Mouse (Mus musculus) hindbrain, embryonic 12.5 days (tissue): Measurements from ENCODE around the gene Dynll1. TPM values are rescaled to one million over a fixed set of nuclear protein-coding genes. Genes with fewer than 3 reads are reported as not detected.
A peak's percentile ranks its signal among the peaks of the same experiment; 100 is the strongest.
"Not testable (repeated sequence)": the region's sequence is repeated elsewhere in the genome, so short reads cannot be mapped to it uniquely, and the experiment has no call there.

Experiments used
- ATAC-seq: fragments of 200-750 bp; cut with Nextera tagmentation; 2 replicates; pipeline ENCODE4 v1.8.0; 2017; ENCODE audit warnings: moderate TSS enrichment; ENCODE audit not compliant: low FRiP score
- H3K27ac ChIP-seq: fragments of 300-500 bp; sonication (generic); 2 replicates; pipeline ENCODE4 v1.5.1; 2016; ENCODE audit warnings: mild to moderate bottlenecking
- H3K27me3 ChIP-seq: fragments of 300-500 bp; sonication (generic); 2 replicates; pipeline ENCODE4 v1.6.1; 2016; ENCODE audit warnings: mild to moderate bottlenecking
- H3K36me3 ChIP-seq: fragments of 300-500 bp; sonication (generic); 2 replicates; pipeline ENCODE4 v1.6.1; 2016; ENCODE audit warnings: mild to moderate bottlenecking
- H3K4me1 ChIP-seq: fragments of 300-500 bp; sonication (generic); 2 replicates; pipeline ENCODE4 v1.6.1; 2016
- H3K4me2 ChIP-seq: fragments of 300-500 bp; sonication (generic); replicated peaks from 2 replicates; pipeline ENCODE4 v1.6.1; 2016; ENCODE audit warnings: mild to moderate bottlenecking
- H3K4me3 ChIP-seq: fragments of 300-500 bp; sonication (generic); 2 replicates; pipeline ENCODE4 v1.5.1; 2016; ENCODE audit warnings: mild to moderate bottlenecking
- H3K9ac ChIP-seq: fragments of 300-500 bp; sonication (generic); 2 replicates; pipeline ENCODE4 v1.6.1; 2016; ENCODE audit warnings: mild to moderate bottlenecking, moderate library complexity
- H3K9me3 ChIP-seq: fragments of 300-500 bp; sonication (generic); replicated peaks from 2 replicates; pipeline ENCODE4 v1.6.1; 2016; ENCODE audit warnings: mild to moderate bottlenecking
- WGBS: fragments of 180-500 bp; shearing (Covaris S2); methylation state at CpG from one replicate; pipeline ENCODE4 v1.1.7; 2016; 5-methylcytosine and 5-hydroxymethylcytosine counted together
- polyA plus RNA-seq: library from polyadenylated mRNA; unstranded; fragments of >200 nt; fragmentation: Nextera tagmentation; extraction: Ambion mirVana; gene quantifications from 2 replicates; pipeline ENCODE4 v1.2.1, GENCODE M21; 2016

Gene Dynll1
- polyA plus RNA-seq, 1 experiment from 2014 or later = 1,383 TPM

- Histone ChIP-seq H3K27me3 (no peaks in the 10 kb centered on the region), H3K4me2 (peak within 1 kb of the TSS; percentile 89), H3K9ac (peak within 1 kb of the TSS; percentile 91), H3K4me3 (peak within 1 kb of the TSS; percentile 91), H3K9me3 (no peaks in the 10 kb centered on the region), H3K27ac (peak within 1 kb of the TSS; percentile 89), H3K36me3 (peaks cover 23% of the 10 kb centered on the region), H3K4me1 (peaks cover 33% of the 10 kb centered on the region)
- peak; percentile 94 for ATAC-seq
- under 1% methylated on average over 81 of the region's 97 CpGs for WGBS
Measured at GRCm38 (mm10) chr5:115326875-115327609, 26.2 kb upstream of the Dynll1 start, which contains the start of gene Srsf9. Gene Srsf9 (plus strand): TSS chr5:115327177.

GRCm38 (mm10) chr5:115326256-115326831, 25.5 kb upstream of the Dynll1 start:
- Histone ChIP-seq H3K4me2 (peak overlapping the region; percentile 89), H3K9me3 (no peaks in the 10 kb centered on the region), H3K27me3 (no peaks in the 10 kb centered on the region), H3K4me1 (peaks cover 33% of the 10 kb centered on the region), H3K36me3 (peaks cover 16% of the 10 kb centered on the region), H3K9ac (peak overlapping the region; percentile 91), H3K4me3 (peak overlapping the region; percentile 91), H3K27ac (peak overlapping the region; percentile 89)
- 22% methylated on average over 11 of the region's 11 CpGs for WGBS
- ATAC-seq = peak; percentile 61

GRCm38 (mm10) chr5:115319004-115319940, 18.5 kb upstream of the Dynll1 start:
- Histone ChIP-seq H3K9ac (peak overlapping the region; percentile 56), H3K36me3 (no peaks in the 10 kb centered on the region), H3K4me3 (peak overlapping the region; percentile 37), H3K4me2 (peak overlapping the region; percentile 73), H3K27ac (peak overlapping the region; percentile 67), H3K4me1 (peaks cover 37% of the 10 kb centered on the region), H3K27me3 (no peaks in the 10 kb centered on the region), H3K9me3 (no peaks in the 10 kb centered on the region)
- under 1% methylated on average over 22 of the region's 22 CpGs for WGBS
- peak; percentile 28; the same call in 1 of the 2 replicates for ATAC-seq

GRCm38 (mm10) chr5:115317645-115318328, 17.0 kb upstream of the Dynll1 start:
- no peaks in the 10 kb centered on the region; the same call in 1 of the 2 replicates for H3K27me3 ChIP-seq
- H3K9ac ChIP-seq = no peak overlapping the region
- WGBS = 4% methylated on average over 10 of the region's 10 CpGs
- H3K4me3 ChIP-seq = no peak overlapping the region
- H3K4me1 ChIP-seq = peaks cover 43% of the 10 kb centered on the region
- H3K9me3 ChIP-seq = no peaks in the 10 kb centered on the region
- H3K36me3 ChIP-seq = no peaks in the 10 kb centered on the region
- peak; percentile 74 for ATAC-seq
- peak overlapping the region; percentile 76 for H3K27ac ChIP-seq
- peak overlapping the region; percentile 9 for H3K4me2 ChIP-seq

- H3K27ac ChIP-seq = peak overlapping the region; percentile 76
- H3K4me1 ChIP-seq = peaks cover 43% of the 10 kb centered on the region
- H3K36me3 ChIP-seq = no peaks in the 10 kb centered on the region
- H3K9ac ChIP-seq = no peak overlapping the region; the same call in 1 of the 2 replicates
- peak; percentile 62; the same call in 1 of the 2 replicates for ATAC-seq
- H3K4me2 ChIP-seq = peak overlapping the region; percentile 9
- no peaks in the 10 kb centered on the region; the same call in 1 of the 2 replicates for H3K27me3 ChIP-seq
- WGBS = 5% methylated on average over 14 of the region's 14 CpGs
- H3K4me3 ChIP-seq = no peak overlapping the region
- no peaks in the 10 kb centered on the region for H3K9me3 ChIP-seq
Measured at GRCm38 (mm10) chr5:115316968-115317644, 16.3 kb upstream of the Dynll1 start.

- no peak for ATAC-seq
- no peaks in the 10 kb centered on the region for H3K36me3 ChIP-seq
- H3K27me3 ChIP-seq = no peaks in the 10 kb centered on the region; the same call in 1 of the 2 replicates
- peaks cover 33% of the 10 kb centered on the region for H3K4me1 ChIP-seq
- no peak overlapping the region for H3K4me2 ChIP-seq
- H3K4me3 ChIP-seq = no peak overlapping the region
- 45% methylated on average over 5 of the region's 5 CpGs for WGBS
- no peak overlapping the region for H3K9ac ChIP-seq
- no peak overlapping the region for H3K27ac ChIP-seq
- H3K9me3 ChIP-seq = no peaks in the 10 kb centered on the region
Measured at GRCm38 (mm10) chr5:115313668-115313943, 12.8 kb upstream of the Dynll1 start.

GRCm38 (mm10) chr5:115312816-115313667, 12.2 kb upstream of the Dynll1 start:
- H3K4me1 ChIP-seq = peaks cover 27% of the 10 kb centered on the region
- ATAC-seq = no peak
- no peaks in the 10 kb centered on the region for H3K9me3 ChIP-seq
- no peak overlapping the region for H3K27ac ChIP-seq
- 76% methylated on average over 10 of the region's 10 CpGs for WGBS
- H3K4me2 ChIP-seq = no peak overlapping the region
- H3K36me3 ChIP-seq = no peaks in the 10 kb centered on the region
- H3K27me3 ChIP-seq = no peaks in the 10 kb centered on the region; the same call in 1 of the 2 replicates
- H3K4me3 ChIP-seq = no peak overlapping the region
- H3K9ac ChIP-seq = no peak overlapping the region

GRCm38 (mm10) chr5:115312354-115312753, 11.6 kb upstream of the Dynll1 start:
- Histone ChIP-seq H3K36me3 (no peaks in the 10 kb centered on the region), H3K4me2 (no peak overlapping the region), H3K27ac (no peak overlapping the region), H3K27me3 (no peaks in the 10 kb centered on the region; the same call in 1 of the 2 replicates), H3K4me3 (no peak overlapping the region; the same call in 1 of the 2 replicates), H3K9me3 (no peaks in the 10 kb centered on the region), H3K4me1 (peaks cover 20% of the 10 kb centered on the region), H3K9ac (no peak overlapping the region)
- ATAC-seq = no peak
- WGBS = 82% methylated on average over 4 of the region's 4 CpGs

- not testable (repeated sequence) for H3K4me3 ChIP-seq, H3K9ac ChIP-seq, H3K27ac ChIP-seq, H3K9me3 ChIP-seq, ATAC-seq, H3K27me3 ChIP-seq
- Histone ChIP-seq H3K4me1 (peaks cover 25% of the 10 kb centered on the region), H3K36me3 (peaks cover 19% of the 10 kb centered on the region), H3K4me2 (peak overlapping the region; percentile 65)
- WGBS = 74% methylated on average over 6 of the region's 7 CpGs
Measured at GRCm38 (mm10) chr5:115302190-115302589, 1.4 kb upstream of the Dynll1 start.

- no peak for ATAC-seq
- Histone ChIP-seq H3K4me1 (peaks cover 25% of the 10 kb centered on the region), H3K9ac (peak overlapping the region; percentile 42), H3K4me2 (peak overlapping the region; percentile 65), H3K27me3 (peaks cover 7% of the 10 kb centered on the region), H3K27ac (peak overlapping the region; percentile 95; the same call in 1 of the 2 replicates), H3K9me3 (no peaks in the 10 kb centered on the region), H3K4me3 (peak overlapping the region; percentile 89), H3K36me3 (peaks cover 25% of the 10 kb centered on the region)
- WGBS = 31% methylated on average over 13 of the region's 13 CpGs
Measured at GRCm38 (mm10) chr5:115301615-115302014, 816 bp upstream of the Dynll1 start.
